Mouse (Mus musculus): ENCODE data around the gene Rho.

Gene Rho

DNA sequence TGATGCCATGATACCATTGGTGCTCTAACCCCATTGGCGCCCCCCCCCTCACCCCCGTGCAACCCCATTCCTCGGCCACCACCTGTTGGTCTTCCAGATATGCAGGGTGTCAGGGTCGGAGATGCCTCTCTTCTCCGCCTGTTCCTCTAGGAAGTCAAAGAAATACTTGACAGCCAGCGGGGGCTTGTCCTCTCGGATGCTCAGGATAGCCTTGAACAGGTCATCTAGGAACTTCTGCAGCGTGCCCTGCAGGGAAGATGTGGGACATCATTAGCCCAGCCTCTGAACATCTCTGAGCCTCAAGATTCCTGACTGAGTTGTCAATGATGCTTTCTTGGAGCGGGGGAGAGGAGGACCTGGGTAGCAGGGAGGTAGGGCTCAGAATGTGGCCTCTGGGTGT lies 26.9 kb downstream of the Rho start:
- DNase-seq = no peak

DNA sequence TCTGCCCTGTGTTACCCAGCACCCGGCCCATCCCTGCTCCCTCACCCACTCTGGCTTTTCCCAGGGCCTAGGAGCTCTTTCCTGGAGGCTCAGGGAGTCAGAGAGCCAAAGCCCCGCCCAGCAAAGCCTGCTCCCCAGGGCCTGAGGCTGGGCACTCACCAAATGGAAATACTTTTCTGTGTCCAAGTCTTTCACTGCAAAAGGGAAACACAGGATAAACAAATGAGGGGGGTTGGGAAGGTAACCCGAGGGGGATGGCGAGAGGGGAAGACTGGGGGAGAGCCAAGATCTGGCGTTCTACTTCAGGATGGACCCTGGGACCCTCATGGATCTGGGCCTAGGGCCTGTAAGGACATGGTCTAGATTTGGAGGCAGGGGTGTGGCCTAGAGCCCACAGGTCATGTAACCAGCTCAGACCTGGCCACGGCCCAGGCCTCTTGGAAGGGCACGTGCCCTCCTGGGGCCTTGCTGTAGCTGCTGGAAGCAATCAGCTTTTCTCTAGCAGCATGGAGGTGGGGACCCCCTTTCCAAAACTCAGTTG lies 27.7 kb downstream of the Rho start:
- no peak for DNase-seq

DNA sequence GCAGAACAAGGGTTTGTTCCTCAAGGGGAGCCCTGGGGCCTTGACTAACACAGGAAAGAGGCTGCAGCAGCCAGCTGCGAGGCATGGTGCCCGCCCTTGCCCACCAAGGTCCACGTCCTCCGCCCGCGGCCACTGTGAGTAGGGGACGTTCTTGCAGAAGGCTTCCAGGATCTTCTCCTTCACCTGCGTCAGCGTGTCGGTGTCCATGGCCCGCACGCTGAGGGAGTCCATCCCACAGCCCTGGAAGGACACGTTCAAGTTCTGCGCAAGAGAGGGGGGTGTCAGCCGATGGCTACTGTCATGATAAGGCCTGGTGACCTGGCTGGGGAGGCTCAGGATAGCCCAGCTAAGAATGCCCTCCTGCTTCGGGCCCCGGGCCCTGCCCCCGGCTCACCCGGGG lies 28.8 kb downstream of the Rho start:
- no peak for DNase-seq

DNA sequence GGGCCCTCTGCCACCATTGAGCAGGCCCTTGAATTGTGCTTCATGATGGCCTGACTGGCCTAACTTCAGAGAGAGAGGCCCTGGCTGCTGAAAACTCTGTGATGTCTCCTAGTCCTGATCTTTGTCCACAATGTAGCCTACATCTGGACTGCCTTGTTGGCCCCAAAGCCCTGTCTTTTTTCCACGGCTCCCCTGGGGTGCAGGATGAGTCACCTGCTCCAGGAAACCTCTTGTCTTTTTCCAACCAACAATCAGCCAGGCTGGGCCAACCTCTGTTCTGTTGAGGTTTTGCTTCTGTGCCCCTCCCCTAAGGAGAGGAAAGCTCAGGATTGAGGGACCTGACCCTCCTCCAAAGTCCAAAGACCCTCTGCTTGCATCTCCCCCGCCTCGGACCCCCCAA lies 30.2 kb downstream of the Rho start:
- no peak for DNase-seq

DNA sequence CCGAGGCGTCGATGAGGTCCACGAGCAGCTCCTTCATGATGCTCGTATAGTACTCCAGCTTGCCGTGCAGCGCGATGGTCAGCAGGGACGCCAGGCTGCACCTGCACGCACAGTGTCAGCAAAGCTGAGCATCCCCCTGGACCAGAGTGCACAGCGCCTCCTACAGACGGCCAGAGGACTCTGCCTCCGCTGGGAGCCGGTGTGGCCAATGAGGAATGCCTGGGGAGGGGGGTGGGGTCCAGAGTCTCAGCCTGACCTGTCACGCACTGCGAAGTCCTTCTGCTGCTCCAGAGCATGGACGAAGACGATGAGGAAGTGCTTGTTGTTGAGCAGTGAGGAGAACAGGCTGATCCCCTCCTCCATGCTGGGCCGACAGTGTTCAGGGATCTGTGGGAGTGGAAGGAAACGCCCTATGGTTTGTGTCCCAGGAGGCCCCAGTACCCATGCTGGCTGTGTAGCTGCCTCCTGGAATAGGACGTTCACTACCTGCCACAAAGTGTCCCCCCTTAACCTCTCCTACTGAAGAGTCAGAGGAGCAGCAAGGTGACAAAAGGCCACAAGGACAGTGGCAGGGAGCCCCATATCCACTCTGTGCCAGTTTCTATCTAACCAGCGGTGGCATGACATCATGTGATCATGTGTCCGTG lies 31.0 kb downstream of the Rho start:
- DNase-seq = peak; percentile 62

DNA sequence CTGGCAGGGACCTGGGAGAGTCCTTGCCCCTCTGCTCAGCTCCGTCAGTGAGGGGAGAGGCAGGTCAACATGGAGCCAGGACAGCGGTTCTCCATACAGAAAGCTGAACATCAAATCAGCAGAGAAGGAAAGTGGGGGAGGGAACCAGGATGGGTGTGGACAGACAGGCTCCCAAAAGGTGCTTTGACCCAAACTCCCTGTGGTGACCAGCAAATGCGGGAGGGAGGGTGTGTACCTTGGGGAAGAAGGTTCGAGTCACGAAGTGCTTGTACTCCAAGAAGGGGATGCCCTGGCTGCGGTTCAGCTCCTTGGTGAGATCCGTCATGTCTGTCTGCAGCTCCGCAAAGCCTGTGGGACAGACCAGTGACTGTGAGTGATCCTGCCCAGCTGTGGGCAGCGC lies 32.1 kb downstream of the Rho start:
- no peak for DNase-seq

DNA sequence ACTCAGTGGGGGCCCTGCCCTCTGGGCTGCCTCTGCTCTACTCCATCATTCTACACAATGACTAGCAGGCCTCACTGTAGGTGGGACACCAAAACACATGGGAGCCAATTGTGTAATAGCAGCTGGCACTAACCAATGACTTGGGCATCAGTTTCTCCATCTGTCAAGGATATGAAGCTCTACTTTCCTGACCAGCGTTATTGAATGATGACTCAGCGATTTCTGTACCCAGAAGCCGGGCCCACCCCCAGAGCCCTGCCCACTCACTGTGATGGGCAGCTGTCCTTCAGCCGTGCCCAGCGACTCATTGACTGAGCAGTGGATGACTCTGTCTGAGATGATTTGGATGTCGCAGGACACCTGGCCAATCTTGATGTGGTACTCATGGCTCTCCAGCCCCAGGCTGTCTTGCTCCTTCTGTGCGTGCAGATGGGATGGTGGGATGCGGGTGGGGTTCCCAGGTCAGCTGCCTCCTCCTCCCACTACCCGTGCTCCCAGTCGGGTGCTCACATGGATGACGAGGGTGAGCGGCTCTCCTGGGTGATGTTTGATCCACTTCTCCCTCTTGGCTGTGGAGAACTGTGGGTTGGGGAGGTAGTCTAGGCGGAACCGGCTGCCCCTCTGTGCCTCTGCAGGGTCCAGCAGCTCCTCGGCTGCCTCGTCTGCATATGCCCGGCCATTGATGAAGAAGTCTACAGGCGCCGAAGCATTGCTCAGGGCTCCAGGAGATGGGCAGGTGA lies 34.8 kb downstream of the Rho start:
- DNase-seq = no peak

DNA sequence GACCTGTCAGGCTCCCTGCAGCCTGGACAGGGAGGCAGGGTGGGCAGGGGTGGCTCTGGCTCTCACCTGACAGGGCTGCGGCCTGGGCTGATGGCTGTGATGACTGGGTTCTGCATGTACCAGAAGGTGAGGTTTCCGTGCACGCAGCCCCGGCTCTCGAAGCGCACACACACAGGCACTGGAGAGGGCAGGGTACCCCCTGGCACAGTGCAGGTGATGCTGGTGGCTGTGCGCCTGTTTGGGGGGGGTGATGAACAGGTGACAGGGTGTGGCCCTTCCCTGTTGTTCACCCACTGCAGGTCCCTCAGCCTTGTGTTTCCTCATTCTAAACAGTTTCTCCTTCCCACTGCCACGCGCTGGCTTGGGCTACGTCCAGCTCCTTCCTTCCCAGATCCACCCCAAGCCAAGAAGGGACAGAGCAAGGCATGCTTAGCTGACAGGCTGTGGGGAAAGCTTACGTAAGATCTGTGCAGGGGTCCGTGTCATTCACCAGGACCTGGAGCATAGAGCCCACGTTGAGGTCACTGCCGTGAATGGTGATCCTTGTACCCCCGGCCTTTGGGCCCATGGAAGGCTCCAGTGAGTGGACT lies 35.8 kb downstream of the Rho start:
- no peak for DNase-seq

DNA sequence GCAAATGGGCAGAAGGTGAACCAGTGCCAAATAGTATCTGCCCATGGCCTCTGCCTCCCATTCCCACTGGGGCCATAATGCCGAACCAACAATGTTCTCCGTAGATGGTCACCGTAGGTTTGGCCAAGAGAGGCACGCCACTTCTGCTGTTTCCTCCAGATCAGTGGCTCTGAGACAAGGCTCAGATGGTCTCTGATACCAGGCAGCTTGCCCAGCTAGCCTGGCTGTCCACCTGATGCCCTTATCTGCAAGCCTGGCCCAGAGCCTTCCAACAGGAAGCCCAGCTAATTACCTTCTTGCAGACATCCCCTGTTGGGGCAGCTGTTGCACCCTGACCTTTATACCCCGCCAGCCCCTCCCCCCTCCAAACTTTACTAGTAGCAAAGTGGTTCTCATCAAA lies 36.5 kb downstream of the Rho start:
- no peak for DNase-seq

DNA sequence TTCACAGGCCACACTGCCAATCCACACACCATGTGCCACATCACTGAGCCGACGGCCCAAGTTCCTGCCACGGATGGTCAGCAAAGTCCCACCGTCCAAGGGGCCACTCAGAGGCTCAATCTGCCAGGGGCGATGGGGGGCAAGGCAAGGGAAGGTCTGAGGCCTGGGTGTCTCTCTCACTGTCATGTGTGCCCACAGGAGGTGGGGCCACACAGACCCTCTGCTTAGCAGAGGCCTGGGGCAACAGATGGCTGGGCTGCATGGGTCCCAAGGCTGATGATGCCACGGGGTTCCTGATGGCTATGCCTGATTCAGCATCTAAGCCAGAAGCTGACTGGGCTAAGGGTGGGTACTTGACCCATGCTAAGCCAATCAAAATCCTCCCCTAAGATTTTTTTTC lies 37.2 kb downstream of the Rho start:
- no peak for DNase-seq

DNA sequence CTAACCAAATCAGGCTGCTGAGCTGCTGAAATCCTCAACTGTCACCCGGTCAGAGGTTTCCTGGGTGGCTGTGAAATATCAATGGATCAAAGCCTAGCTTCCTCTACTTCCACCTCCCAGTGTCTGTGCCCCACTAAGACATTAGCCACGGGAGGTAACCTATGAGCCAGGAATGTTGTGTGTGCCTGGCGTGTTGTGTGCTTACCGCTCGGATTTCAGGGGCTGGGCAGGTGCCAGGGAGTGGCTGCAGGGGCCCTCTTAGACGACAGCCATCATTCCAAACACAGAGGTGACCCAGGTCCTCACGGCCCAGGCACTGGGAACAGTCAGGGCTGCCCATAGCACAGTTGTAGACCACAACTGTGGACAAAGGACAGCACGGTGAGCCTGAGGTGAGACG lies 37.6 kb downstream of the Rho start:
- DNase-seq = no peak

DNA sequence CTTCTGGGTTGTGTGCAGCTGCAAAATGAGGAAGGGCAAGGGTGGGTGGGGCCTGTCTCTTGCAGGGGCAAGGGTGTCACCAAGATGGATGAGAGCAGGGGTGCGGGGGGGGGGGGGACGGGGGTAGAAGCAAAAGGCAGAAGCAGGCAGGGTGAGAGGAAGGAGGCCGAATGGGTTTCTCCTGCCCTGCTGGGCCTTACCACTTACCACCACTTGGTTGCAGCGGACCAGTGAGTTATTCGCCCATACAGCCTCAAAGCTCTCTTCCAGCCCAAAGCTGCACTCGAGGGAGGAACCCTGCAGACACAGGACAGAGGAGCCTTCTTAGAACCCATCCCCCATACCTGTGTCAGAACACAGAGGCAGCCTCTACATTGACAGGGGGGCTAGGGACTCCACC lies 38.4 kb downstream of the Rho start:
- no peak for DNase-seq

DNA sequence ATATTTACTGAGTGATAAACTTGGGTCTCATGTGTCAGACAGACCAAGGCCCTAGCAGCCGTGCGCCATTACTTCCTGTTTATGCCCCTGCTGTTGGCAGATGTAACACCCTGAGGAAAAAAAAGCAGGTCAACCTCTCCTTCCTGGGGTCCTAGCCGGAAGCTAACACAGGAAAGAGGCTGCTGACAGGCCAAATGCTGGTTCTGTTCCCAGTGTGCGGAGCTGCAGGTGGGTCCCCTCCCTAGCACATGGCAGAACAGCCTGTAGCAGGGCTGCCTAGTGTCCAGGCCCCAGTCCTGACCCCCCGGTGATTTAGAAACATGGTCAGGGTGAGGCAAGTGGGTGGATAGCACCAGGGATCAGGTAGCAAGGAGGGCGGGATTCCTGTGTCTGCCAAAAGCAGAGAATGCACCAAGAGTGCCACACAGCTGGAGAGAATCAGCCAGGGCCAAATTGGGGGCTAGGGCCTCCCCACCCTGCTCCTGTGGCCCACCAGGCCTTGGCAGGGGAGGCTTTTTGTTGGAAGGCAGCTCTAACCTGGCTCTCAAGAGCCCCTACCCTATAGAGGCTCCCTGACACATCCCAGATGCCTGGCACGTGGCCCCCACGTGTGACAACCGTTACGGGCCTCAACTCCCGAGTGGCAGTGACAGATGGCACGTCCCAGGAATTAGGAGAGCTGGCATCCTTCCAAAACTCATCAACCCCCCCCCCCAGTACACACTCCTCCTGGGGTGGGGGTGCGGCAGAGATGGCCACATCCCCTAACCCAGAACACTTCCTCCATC lies 39.9 kb downstream of the Rho start:
- no peak for DNase-seq

DNA sequence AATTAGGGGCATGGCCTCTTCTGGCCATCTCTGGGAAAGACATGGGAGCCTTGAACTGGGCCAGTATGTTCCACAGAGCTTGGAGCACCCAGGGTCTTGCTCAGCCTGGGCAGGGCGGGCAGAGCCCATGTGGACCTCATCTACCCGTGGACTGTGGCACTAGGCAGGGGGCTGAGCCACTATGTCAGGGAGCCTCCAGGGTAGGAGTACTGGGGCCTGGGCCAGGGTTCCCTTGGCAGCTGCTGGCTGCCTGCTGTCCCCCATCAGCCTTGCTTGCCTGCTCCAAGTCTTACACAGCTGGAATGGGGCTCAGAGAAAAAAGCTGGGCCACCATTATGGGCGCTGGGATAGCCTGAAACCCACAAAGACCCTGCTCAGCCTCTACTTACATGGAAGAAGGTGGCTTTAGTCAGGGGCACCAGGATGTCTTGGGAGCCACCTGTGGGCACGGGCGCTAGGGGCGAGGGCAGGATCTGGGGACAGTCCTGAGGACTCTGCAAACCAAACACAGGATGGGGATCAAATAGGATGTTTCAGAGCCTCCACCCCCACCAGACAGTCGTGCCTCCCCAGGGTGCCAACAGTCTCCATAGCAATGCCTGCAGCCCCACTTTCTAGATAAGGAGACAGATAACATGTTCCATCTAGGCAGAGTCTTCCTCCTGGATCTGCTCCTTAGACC lies 40.7 kb downstream of the Rho start:
- DNase-seq = no peak

DNA sequence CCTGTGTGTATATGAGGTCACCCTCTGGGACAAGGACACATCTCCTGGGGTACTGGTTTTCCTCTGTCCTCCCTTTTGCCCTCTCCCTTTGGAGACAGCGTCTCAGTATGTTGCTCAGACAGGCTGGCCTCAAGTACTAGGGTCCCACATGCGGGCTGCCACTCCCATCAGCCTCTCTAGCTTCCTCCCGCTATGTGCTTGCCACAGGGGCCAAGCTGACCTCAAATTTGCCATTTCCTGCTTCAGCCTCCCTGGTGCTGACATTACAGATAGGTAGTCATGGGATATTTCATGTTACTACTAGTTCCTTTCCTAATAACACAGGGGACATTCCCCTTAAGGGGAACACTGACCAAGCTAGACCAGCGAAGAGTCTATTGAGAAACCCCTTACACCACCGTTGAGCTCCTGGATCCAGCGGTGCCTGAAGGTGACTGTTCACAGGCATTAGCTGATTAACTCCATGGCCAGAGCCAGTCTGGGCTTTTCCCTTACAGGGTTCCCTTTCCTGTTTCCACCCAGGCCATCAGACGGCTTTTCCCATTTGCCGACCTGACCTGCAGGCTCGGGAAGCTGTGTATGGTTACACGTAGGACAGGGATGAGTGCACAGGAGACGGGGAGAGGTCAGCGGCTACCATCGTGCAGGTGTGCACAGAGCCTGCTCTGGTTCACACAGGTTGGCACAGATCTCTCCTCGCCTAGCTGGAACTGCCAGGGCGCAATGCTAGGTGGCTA lies 41.8 kb downstream of the Rho start:
- no peak for DNase-seq

DNA sequence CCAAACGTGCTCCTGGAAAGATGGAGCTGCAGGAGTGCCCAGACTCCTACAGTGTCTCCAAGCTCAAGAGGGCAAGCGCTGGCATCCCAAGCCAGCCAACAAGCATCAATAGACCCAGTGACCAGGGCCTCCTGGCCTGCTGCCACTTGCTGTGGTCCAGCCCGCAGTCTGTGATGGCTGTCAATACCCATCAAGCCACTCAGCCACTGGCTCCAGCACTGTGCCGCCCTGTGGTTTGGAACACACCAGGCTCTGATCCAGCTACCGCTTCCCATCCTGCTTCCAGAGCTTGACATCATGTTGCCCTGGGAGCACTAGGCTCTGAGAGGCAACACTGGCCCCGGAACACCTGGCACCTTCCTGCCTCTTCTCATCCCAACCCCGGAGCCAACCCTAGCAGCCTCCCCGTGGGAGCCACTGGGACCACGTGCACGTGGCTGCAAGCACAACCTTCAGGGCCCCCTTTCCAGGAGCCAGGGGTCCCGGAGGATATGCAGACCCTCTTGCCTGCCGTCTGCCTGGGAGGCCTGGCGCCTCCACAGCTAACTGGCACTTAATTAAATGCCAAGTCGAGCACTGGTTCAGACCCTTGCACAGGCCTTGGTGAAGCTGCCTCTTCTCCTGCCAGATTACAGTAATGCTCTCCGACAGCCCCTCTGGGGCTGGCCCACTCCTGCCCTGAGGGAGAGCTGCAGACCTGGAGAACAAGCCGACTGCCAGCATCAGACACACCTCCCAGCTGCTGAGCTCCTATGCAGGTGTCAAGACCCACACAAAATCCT lies 42.5 kb downstream of the Rho start:
- no peak for DNase-seq

DNA sequence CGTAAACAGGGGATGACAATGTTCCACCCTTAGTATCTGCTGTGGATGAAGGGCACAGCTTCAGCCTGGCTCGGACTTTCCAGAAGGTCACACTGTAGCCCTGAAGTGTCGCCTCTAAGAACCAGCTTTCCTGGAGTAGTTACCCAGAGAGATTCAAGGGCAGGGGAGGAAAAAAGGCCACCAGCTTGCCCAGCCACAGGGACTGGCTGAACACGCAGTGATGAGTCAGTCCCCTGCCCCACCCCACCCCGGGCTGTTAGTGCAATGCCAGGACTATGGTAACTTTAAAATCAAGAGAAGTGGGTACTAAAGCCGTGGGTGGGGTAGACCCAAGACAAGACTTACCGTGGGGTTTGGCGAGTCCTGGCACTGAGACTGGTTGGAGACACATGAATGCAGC lies 44.1 kb downstream of the Rho start:
- DNase-seq = no peak

DNA sequence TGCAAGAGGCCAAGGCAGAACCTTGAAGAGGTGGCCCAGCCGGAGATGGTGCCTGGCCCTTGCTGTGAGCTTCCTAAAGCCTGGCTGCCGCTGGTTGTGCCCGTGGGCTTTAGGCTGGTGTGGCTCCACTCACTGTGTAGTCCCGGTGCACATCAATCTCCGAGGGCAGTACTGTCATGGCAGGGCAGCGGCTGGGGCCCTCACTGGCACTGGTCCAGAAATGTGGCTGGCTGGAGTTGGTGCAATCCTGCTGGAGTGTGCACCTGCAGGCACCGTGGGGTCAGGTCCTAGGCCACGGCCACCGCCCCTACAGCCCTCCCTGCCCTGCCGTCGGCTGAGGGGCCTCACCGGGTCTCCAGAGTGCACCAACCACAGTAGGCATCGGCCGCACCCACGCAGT lies 46.3 kb downstream of the Rho start:
- DNase-seq = no peak

DNA sequence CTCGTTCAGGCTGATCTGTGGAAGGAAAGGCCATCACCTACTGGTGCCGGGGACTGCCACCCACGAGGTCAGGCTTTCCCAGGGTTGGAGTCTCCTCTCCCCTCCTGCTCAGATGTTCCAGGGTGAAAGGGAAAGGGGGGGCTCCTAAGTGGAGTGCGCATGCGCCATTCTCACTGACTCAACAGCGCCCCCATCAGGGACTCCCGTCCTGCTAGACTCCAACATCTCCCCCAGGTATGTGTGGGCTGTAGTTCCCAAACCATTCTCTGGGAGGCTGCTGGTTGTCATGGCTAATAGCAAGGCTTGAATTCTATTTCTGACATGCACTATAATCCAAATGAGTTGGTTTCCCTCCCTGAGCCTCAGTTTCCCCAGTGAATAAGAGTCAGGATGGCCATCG lies 47.0 kb downstream of the Rho start:
- no peak for DNase-seq

DNA sequence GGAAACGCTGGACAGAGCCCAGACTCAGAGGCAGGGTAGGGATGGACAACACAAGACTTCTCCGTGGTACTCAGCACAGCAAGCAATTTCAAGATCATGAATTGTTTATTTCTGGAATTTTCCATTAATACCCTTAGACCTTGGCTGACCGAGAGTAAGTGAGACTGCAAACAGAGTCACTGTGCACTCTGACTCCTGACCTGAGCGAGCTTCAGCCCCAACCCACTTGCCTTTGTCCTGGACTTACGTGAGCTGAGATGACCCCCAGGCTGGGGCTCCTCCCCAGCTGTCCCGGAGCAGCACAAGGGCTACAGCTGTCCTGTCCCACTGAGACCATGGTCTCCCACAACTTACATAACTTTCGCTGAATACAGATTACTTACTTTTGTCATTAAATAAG lies 51.3 kb downstream of the Rho start:
- DNase-seq = no peak

DNA sequence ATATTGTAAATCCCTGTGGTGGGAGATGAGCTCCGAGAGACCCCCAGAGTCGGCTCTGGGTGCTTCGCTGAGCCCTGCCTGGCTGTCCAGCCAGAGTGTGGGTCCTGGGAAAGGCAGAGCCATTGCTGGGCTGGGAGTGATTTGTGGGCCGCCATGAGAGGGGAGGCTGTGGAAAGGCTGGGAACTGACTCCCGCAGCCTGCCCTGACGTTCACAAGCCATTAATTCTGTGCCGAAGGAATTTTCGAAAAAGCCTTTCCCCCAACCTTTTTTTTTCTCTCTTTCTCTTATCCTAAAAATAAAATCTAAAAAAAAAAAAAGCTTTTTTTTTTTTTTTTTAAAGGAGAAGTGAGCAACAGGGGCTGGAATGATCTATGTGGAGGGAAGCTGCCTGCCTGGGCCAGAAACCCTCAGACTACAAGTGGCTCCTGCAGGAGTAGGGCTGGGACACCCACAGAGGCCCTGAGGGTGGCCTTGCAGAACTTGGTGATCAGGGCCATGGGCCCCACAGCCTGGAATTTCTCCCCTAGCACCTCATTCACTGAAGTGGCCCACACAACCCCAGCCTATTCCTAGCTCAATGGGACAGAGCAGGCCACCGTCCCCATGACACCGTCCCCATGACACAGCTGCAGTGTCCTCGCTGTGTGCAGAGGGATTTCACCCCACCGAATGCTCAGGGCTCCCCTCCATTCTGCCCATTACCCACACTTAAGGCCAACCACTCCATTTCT lies 51.9 kb downstream of the Rho start:
- no peak for DNase-seq

All from embryo, embryonic 11 days (tissue).